Mouse (Mus musculus) neural tube, embryonic 11.5 days (tissue): ENCODE results near the gene Gm45785. TPM values are rescaled to one million over a fixed set of nuclear protein-coding genes. Genes with fewer than 3 reads are reported as not detected.

ENCODE experiments used
- ATAC-seq: fragments of 200-750 bp; cut with Nextera tagmentation; 2 replicates; pipeline ENCODE4 v1.8.0; 2017; ENCODE audit warnings: moderate number of reproducible peaks, mild to moderate bottlenecking, moderate TSS enrichment, moderate library complexity; ENCODE audit not compliant: insufficient read depth, low FRiP score, low TSS enrichment
- DNase-seq: peaks from one replicate; pipeline ENCODE4 v3.0.0-alpha.2; 2015; ENCODE audit warnings: low spot score
- H3K27ac ChIP-seq: fragments of 300-500 bp; sonication (generic); 2 replicates; pipeline ENCODE4 v1.5.1; 2014; ENCODE audit warnings: low read depth, mild to moderate bottlenecking, low read length
- H3K27me3 ChIP-seq: fragments of 300-500 bp; sonication (generic); 2 replicates; pipeline ENCODE4 v1.6.1; 2014; ENCODE audit warnings: mild to moderate bottlenecking, low read length, mixed read lengths; ENCODE audit not compliant: control insufficient read depth, insufficient read depth
- H3K36me3 ChIP-seq: fragments of 300-500 bp; sonication (generic); 2 replicates; pipeline ENCODE4 v1.6.1; 2014; ENCODE audit warnings: mild to moderate bottlenecking, low read length, moderate library complexity, mixed read lengths; ENCODE audit not compliant: control insufficient read depth, insufficient read depth
- H3K4me1 ChIP-seq: fragments of 300-500 bp; sonication (generic); 2 replicates; pipeline ENCODE4 v1.6.1; 2014; ENCODE audit warnings: low read length, mixed read lengths; ENCODE audit not compliant: control insufficient read depth, insufficient read depth
- H3K4me2 ChIP-seq: fragments of 300-500 bp; sonication (generic); 2 replicates; pipeline ENCODE4 v1.6.1; 2014; ENCODE audit warnings: low read depth, mild to moderate bottlenecking, moderate library complexity
- H3K4me3 ChIP-seq: fragments of 300-500 bp; sonication (generic); 2 replicates; pipeline ENCODE4 v1.5.1; 2014; ENCODE audit warnings: low read depth, low read length
- H3K9ac ChIP-seq: fragments of 300-500 bp; sonication (generic); 2 replicates; pipeline ENCODE4 v1.6.1; 2014; ENCODE audit warnings: mild to moderate bottlenecking, low read length
- H3K9me3 ChIP-seq: fragments of 300-500 bp; sonication (generic); 2 replicates; pipeline ENCODE4 v1.6.1; 2016; ENCODE audit warnings: low read length; ENCODE audit not compliant: control insufficient read depth
- WGBS: fragments of 180-500 bp; shearing (Covaris S2); extraction: QIAGEN DNeasy Blood & Tissue Kit; methylation state at CpG from one replicate; pipeline ENCODE4 v1.1.7; 2014; 5-methylcytosine and 5-hydroxymethylcytosine counted together
- polyA plus RNA-seq: library from polyadenylated mRNA; unstranded; fragments of >200 nt; fragmentation: Nextera tagmentation; extraction: Ambion mirVana; gene quantifications from 2 replicates; pipeline ENCODE4 v1.2.1, GENCODE M21; 2014

Gm45785 gene
- polyA plus RNA-seq, 1 experiment from 2014 or later, result not detected

- Histone ChIP-seq H3K4me2 (no peak overlapping the region), H3K9me3 (no peaks in the 10 kb centered on the region), H3K27me3 (no peaks in the 10 kb centered on the region), H3K36me3 (no peaks in the 10 kb centered on the region), H3K4me1 (no peaks in the 10 kb centered on the region), H3K27ac (no peak overlapping the region), H3K9ac (no peak overlapping the region), H3K4me3 (no peak overlapping the region)
- DNase-seq, result no peak
- WGBS, result 81% methylated on average over 6 of the region's 6 CpGs
- no peak for ATAC-seq
Measured at GRCm38 (mm10) chr7:140802629-140803028, 53.5 kb downstream of the Gm45785 start.

GRCm38 (mm10) chr7:140798212-140798611 is 57.9 kb downstream of the Gm45785 start:
- Histone ChIP-seq H3K27ac (no peak overlapping the region), H3K4me2 (no peak overlapping the region), H3K36me3 (no peaks in the 10 kb centered on the region), H3K4me3 (no peak overlapping the region), H3K27me3 (no peaks in the 10 kb centered on the region), H3K9ac (no peak overlapping the region), H3K4me1 (no peaks in the 10 kb centered on the region), H3K9me3 (no peaks in the 10 kb centered on the region)
- 74% methylated on average over 2 of the region's 2 CpGs for WGBS
- no peak for DNase-seq
- no peak for ATAC-seq

- H3K4me1 ChIP-seq, result no peaks in the 10 kb centered on the region
- DNase-seq, result no peak
- no peak overlapping the region for H3K27ac ChIP-seq
- WGBS, result 87% methylated on average over 3 of the region's 3 CpGs
- no peaks in the 10 kb centered on the region for H3K9me3 ChIP-seq
- H3K4me2 ChIP-seq, result no peak overlapping the region
- no peak overlapping the region for H3K9ac ChIP-seq
- H3K4me3 ChIP-seq, result no peak overlapping the region
- ATAC-seq, result no peak
- no peaks in the 10 kb centered on the region for H3K27me3 ChIP-seq
- H3K36me3 ChIP-seq, result no peaks in the 10 kb centered on the region
Measured at GRCm38 (mm10) chr7:140797619-140798018, 58.5 kb downstream of the Gm45785 start.

GRCm38 (mm10) chr7:140793541-140793940 is 62.6 kb downstream of the Gm45785 start:
- no peak for ATAC-seq
- 81% methylated on average over 4 of the region's 4 CpGs for WGBS
- H3K9me3 ChIP-seq, result no peaks in the 10 kb centered on the region

GRCm38 (mm10) chr7:140788053-140788435 is 68.1 kb downstream of the Gm45785 start:
- DNase-seq (no peak), ATAC-seq (no peak)
- Histone ChIP-seq H3K9me3 (no peaks in the 10 kb centered on the region), H3K27ac (no peak overlapping the region), H3K36me3 (no peaks in the 10 kb centered on the region), H3K4me2 (no peak overlapping the region), H3K4me1 (no peaks in the 10 kb centered on the region), H3K9ac (no peak overlapping the region), H3K4me3 (no peak overlapping the region), H3K27me3 (no peaks in the 10 kb centered on the region)
- 86% methylated on average over 7 of the region's 7 CpGs for whole genome bisulfite sequencing

More at GRCm38 (mm10) chr7:140793541-140793940, 62.6 kb downstream of the Gm45785 start:
- Histone ChIP-seq H3K36me3 (no peaks in the 10 kb centered on the region), H3K27me3 (no peaks in the 10 kb centered on the region), H3K27ac (no peak overlapping the region), H3K4me2 (no peak overlapping the region), H3K4me1 (no peaks in the 10 kb centered on the region), H3K4me3 (no peak overlapping the region), H3K9ac (no peak overlapping the region)
- no peak for DNase-seq

- H3K4me2 ChIP-seq, result no peak within 1 kb of the TSS
- H3K36me3 ChIP-seq, result no peaks in the 10 kb centered on the region
- H3K27ac ChIP-seq, result no peak within 1 kb of the TSS
- H3K4me1 ChIP-seq, result no peaks in the 10 kb centered on the region
- no peak for ATAC-seq
- WGBS, result 86% methylated on average over 31 of the region's 33 CpGs
- H3K9ac ChIP-seq, result no peak within 1 kb of the TSS
- H3K4me3 ChIP-seq, result no peak within 1 kb of the TSS
- H3K27me3 ChIP-seq, result no peaks in the 10 kb centered on the region
- no peaks in the 10 kb centered on the region for H3K9me3 ChIP-seq
- no peak for DNase-seq
Measured at GRCm38 (mm10) chr7:140787406-140788052, 68.6 kb downstream of the Gm45785 start, which contains the start of gene Syce1. Gene Syce1, minus strand, starts transcription at chr7:140787852.

- Histone ChIP-seq H3K27ac (no peak overlapping the region), H3K4me2 (no peak overlapping the region), H3K9me3 (no peaks in the 10 kb centered on the region), H3K9ac (no peak overlapping the region), H3K36me3 (no peaks in the 10 kb centered on the region), H3K27me3 (no peaks in the 10 kb centered on the region), H3K4me1 (no peaks in the 10 kb centered on the region), H3K4me3 (no peak overlapping the region)
- WGBS, result 82% methylated on average over 4 of the region's 4 CpGs
- ATAC-seq (no peak), DNase-seq (no peak)
Measured at GRCm38 (mm10) chr7:140780548-140780947, 75.6 kb downstream of the Gm45785 start.

Other genes with a start within 250 kb of the Gm45785 start
- not detected in 2 replicates for gene Olfr61, start 227.4 kb downstream of the Gm45785 start, polyA plus RNA-seq
- gene Olfr53, start 209.9 kb downstream of the Gm45785 start, polyA plus RNA-seq, result not detected in 2 replicates
- not detected in 2 replicates for gene Olfr539, start 196.4 kb downstream of the Gm45785 start, polyA plus RNA-seq
- not detected in 2 replicates for gene Olfr45, start 174.4 kb downstream of the Gm45785 start, polyA plus RNA-seq
- gene Olfr541, start 159.1 kb downstream of the Gm45785 start, polyA plus RNA-seq, result not detected in 2 replicates
- gene Cyp2e1, start 92.6 kb downstream of the Gm45785 start, polyA plus RNA-seq, result not detected in 2 replicates
- 0.22 TPM in 1 of 2 replicates, not detected in the other for gene Syce1, start 68.5 kb downstream of the Gm45785 start, polyA plus RNA-seq
- 6.5 and 7.7 TPM in 2 replicates for gene Zfp941, start 34.2 kb downstream of the Gm45785 start, polyA plus RNA-seq
- 0.34 TPM in 1 of 2 replicates, not detected in the other for gene Urah, start 21.3 kb downstream of the Gm45785 start, polyA plus RNA-seq
- not detected in 2 replicates for gene Scgb1c1, start 10.8 kb downstream of the Gm45785 start, polyA plus RNA-seq
- not detected in 2 replicates for gene Odf3, start 8.5 kb downstream of the Gm45785 start, polyA plus RNA-seq
- gene Ric8a, start 626 bp upstream of the Gm45785 start, polyA plus RNA-seq, result 73.3 and 82.2 TPM in 2 replicates
- gene Bet1l, start 1.2 kb upstream of the Gm45785 start, polyA plus RNA-seq, result 27.4 and 31.1 TPM in 2 replicates
- gene Psmd13, start 25.6 kb upstream of the Gm45785 start, polyA plus RNA-seq, result 158 and 199 TPM in 2 replicates
- 22.4 and 26.0 TPM in 2 replicates for gene Sirt3, start 26.0 kb upstream of the Gm45785 start, polyA plus RNA-seq
- 0.81 and 4.2 TPM in 2 replicates for gene Cox8b, start 44.1 kb upstream of the Gm45785 start, polyA plus RNA-seq
- gene Nlrp6, start 64.6 kb upstream of the Gm45785 start, polyA plus RNA-seq, result 0.15 and 0.20 TPM in 2 replicates
- gene Pgghg, start 85.1 kb upstream of the Gm45785 start, polyA plus RNA-seq, result 13.3 and 15.8 TPM in 2 replicates
- gene Ifitm5, start 94.0 kb upstream of the Gm45785 start, polyA plus RNA-seq, result 1.2 and 1.4 TPM in 2 replicates
- 0.69 TPM in 1 of 2 replicates, not detected in the other for gene Gm45717, start 99.6 kb upstream of the Gm45785 start, polyA plus RNA-seq
- 383 and 395 TPM in 2 replicates for gene Ifitm2, start 99.7 kb upstream of the Gm45785 start, polyA plus RNA-seq
- gene Ifitm1, start 110.9 kb upstream of the Gm45785 start, polyA plus RNA-seq, result 8.3 and 12.5 TPM in 2 replicates
- gene Ifitm3, start 154.4 kb upstream of the Gm45785 start, polyA plus RNA-seq, result 20.1 and 21.0 TPM in 2 replicates
- not detected in 2 replicates for gene Ifitm6, start 161.6 kb upstream of the Gm45785 start, polyA plus RNA-seq
- gene Gm17387, start 172.8 kb upstream of the Gm45785 start, polyA plus RNA-seq, result not detected in 2 replicates
- gene B4galnt4, start 204.8 kb upstream of the Gm45785 start, polyA plus RNA-seq, result 14.5 and 17.1 TPM in 2 replicates
- 2.3 and 2.7 TPM in 2 replicates for gene Pkp3, start 221.9 kb upstream of the Gm45785 start, polyA plus RNA-seq
- 2.4 and 3.1 TPM in 2 replicates for gene Sigirr, start 244.2 kb upstream of the Gm45785 start, polyA plus RNA-seq